Mouse (Mus musculus) hindbrain, embryonic 12.5 days (tissue): ENCODE data around the gene Klhdc2. TPM values are rescaled to one million over a fixed set of nuclear protein-coding genes. Genes with fewer than 3 reads are reported as not detected.

Experiments used
- ATAC-seq: fragments of 200-750 bp; cut with Nextera tagmentation; 2 replicates; pipeline ENCODE4 v1.8.0; 2017; ENCODE audit warnings: moderate TSS enrichment; ENCODE audit not compliant: low FRiP score
- H3K27ac ChIP-seq: fragments of 300-500 bp; sonication (generic); 2 replicates; pipeline ENCODE4 v1.5.1; 2016; ENCODE audit warnings: mild to moderate bottlenecking
- H3K27me3 ChIP-seq: fragments of 300-500 bp; sonication (generic); 2 replicates; pipeline ENCODE4 v1.6.1; 2016; ENCODE audit warnings: mild to moderate bottlenecking
- H3K36me3 ChIP-seq: fragments of 300-500 bp; sonication (generic); 2 replicates; pipeline ENCODE4 v1.6.1; 2016; ENCODE audit warnings: mild to moderate bottlenecking
- H3K4me1 ChIP-seq: fragments of 300-500 bp; sonication (generic); 2 replicates; pipeline ENCODE4 v1.6.1; 2016
- H3K4me2 ChIP-seq: fragments of 300-500 bp; sonication (generic); replicated peaks from 2 replicates; pipeline ENCODE4 v1.6.1; 2016; ENCODE audit warnings: mild to moderate bottlenecking
- H3K4me3 ChIP-seq: fragments of 300-500 bp; sonication (generic); 2 replicates; pipeline ENCODE4 v1.5.1; 2016; ENCODE audit warnings: mild to moderate bottlenecking
- H3K9ac ChIP-seq: fragments of 300-500 bp; sonication (generic); 2 replicates; pipeline ENCODE4 v1.6.1; 2016; ENCODE audit warnings: mild to moderate bottlenecking, moderate library complexity
- H3K9me3 ChIP-seq: fragments of 300-500 bp; sonication (generic); replicated peaks from 2 replicates; pipeline ENCODE4 v1.6.1; 2016; ENCODE audit warnings: mild to moderate bottlenecking
- WGBS: fragments of 180-500 bp; shearing (Covaris S2); methylation state at CpG from one replicate; pipeline ENCODE4 v1.1.7; 2016; 5-methylcytosine and 5-hydroxymethylcytosine counted together
- polyA plus RNA-seq: library from polyadenylated mRNA; unstranded; fragments of >200 nt; fragmentation: Nextera tagmentation; extraction: Ambion mirVana; gene quantifications from 2 replicates; pipeline ENCODE4 v1.2.1, GENCODE M21; 2016

Klhdc2 gene
- 257 and 262 TPM in 2 replicates for polyA plus RNA-seq

DNA sequence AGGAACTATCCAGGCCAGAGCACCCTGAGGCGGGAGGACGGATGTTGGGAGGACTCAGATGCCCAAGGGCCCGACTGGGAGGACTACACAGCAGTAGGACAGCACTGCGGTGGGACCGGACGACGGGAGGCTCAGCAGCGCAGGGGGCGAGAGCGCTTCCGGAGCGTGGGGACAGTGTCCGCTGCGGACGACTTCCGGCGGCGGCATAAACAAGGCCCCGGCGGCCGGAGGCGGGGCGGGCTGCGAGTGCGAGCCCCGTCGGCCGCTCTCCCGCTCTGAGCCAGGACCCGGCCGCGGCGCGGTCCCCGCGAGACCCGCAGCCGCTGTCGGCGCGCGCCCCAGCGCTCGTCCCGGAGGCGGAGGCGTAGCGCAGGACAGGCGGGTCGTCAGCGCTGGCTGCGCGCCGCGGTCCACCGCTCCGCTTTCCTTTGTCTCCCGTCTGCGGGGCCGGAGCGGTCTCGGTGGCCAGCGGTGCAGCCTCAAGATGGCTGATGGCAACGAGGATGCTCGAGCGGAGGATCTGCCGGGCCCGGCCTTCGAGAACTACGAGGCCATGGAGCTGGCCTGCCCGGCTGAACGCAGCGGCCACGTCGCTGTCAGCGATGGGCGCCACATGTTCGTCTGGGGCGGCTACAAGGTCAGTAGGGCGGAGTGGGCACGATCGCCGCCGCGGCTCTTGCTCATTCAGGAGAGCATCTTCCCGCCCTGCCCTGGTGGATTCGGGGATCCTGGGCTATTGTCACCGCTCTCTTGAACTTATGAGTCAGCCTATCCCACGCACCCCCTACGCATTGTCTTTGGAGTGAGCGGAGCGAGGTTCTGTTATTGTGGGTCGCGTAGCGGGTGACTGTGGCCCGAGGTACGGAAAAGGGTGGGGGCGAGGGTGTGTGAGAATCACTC lies at the start of gene Klhdc2:
Gene Klhdc2 (plus strand): TSS at position 171 of the 900 bp plus-strand sequence.
- peak within 1 kb of the TSS; percentile 97 for H3K4me3 ChIP-seq
- ATAC-seq: peak; percentile 96
- no peaks in the 10 kb centered on the region for H3K9me3 ChIP-seq
- peak within 1 kb of the TSS; percentile 99 for H3K9ac ChIP-seq
- H3K4me2 ChIP-seq: peak within 1 kb of the TSS; percentile 75
- peaks cover 22% of the 10 kb centered on the region for H3K4me1 ChIP-seq
- under 1% methylated on average over 96 of the region's 98 CpGs for WGBS
- H3K27me3 ChIP-seq: no peaks in the 10 kb centered on the region
- H3K27ac ChIP-seq: peak within 1 kb of the TSS; percentile 99
- peaks cover 16% of the 10 kb centered on the region for H3K36me3 ChIP-seq

DNA sequence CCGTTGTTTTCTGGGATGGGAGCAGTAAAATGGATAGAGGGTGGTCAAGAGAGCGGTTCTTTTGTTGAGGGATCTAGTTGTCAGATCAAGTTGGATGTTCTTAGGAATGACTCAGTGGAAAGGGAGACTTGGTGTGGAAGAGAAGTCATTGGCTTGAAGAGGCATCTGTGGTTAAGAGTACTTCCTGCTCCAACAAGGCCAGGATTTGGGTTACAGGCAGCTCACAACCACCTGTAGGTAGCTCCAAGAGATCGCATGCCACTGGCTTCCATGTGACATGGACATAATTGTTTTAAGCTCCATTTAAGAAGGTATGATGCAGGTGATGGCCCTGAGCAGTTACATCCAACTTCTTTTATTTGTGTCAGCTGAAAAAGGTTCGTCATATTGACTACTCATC lies 46.7 kb upstream of the Klhdc2 start:
- Histone ChIP-seq H3K4me2 (no peak overlapping the region), H3K36me3 (no peaks in the 10 kb centered on the region), H3K9me3 (no peaks in the 10 kb centered on the region), H3K4me1 (no peaks in the 10 kb centered on the region), H3K27me3 (no peaks in the 10 kb centered on the region), H3K9ac (no peak overlapping the region), H3K27ac (no peak overlapping the region), H3K4me3 (no peak overlapping the region)
- no peak for ATAC-seq
- WGBS: 90% methylated on average over 4 of the region's 4 CpGs

DNA sequence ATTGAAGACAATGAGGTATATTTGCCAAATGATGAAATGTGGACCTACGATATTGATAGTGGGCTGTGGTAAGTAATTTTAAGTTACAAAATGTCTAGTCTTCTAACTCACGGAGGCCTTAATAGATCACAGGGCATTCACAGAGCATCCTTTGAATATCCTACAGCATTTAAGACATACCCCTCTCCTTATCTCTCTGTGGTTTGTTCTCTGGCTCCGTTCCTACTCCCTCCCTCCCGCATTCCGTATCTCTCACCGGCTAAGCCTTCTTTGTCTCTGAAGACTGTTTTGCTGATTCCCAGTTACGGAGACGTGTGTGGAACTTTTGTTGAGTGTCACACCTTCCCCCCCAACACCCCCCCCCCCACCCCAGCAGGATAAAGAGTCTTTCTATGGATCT lies 45.7 kb upstream of the Klhdc2 start:
- H3K9me3 ChIP-seq: no peaks in the 10 kb centered on the region
- no peak for ATAC-seq
- 81% methylated on average over 8 of the region's 8 CpGs for WGBS
- H3K27me3 ChIP-seq: no peaks in the 10 kb centered on the region
- no peak overlapping the region for H3K9ac ChIP-seq
- no peak overlapping the region for H3K4me3 ChIP-seq
- H3K4me1 ChIP-seq: no peaks in the 10 kb centered on the region
- no peaks in the 10 kb centered on the region for H3K36me3 ChIP-seq
- no peak overlapping the region for H3K27ac ChIP-seq
- no peak overlapping the region for H3K4me2 ChIP-seq

DNA sequence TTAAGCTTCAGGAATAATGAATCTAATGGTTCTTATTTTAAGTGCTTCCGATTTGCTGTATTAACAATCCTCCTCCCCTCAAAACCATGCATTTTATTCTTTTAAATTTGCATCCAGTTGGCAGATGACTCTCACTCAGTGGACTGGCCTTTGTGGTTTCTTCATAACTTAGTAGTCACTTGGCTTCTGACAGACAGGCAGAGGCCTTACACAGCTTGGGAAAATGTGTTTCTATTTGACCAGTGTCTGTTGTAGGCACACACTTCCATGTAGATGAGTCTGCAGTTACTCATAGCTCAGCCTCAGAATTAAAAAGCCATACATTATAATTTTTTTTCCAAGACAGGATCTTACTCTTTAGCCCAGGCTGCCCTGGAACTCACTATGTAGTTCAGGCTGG lies 42.7 kb upstream of the Klhdc2 start:
- H3K27me3 ChIP-seq: no peaks in the 10 kb centered on the region
- no peaks in the 10 kb centered on the region for H3K4me1 ChIP-seq
- H3K9me3 ChIP-seq: no peaks in the 10 kb centered on the region
- no peak overlapping the region for H3K4me3 ChIP-seq
- H3K36me3 ChIP-seq: no peaks in the 10 kb centered on the region
- 88% methylated on average over 1 of the region's 1 CpGs for WGBS
- no peak overlapping the region for H3K27ac ChIP-seq
- ATAC-seq: no peak
- no peak overlapping the region for H3K4me2 ChIP-seq
- H3K9ac ChIP-seq: no peak overlapping the region

DNA sequence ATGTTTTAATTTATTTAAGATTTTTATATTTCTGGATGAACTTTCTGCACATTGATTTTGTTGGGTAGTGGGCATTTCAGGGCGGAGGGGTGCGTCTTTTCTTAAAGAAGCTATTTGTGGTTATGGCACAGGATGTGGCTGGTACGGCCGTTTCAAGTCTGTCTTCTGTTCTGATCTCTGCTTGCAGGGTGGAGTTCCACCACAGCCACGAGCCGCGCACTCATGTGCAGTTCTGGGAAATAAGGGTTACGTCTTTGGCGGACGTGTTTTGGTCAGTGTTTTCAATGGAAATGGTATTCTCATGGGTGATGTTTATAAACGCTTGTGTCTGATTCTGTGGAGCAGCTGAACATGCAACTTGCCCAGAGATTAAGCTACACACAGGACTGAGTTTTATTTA lies 38.6 kb upstream of the Klhdc2 start:
- no peaks in the 10 kb centered on the region for H3K27me3 ChIP-seq
- 92% methylated on average over 11 of the region's 11 CpGs for WGBS
- H3K4me2 ChIP-seq: no peak overlapping the region
- H3K9me3 ChIP-seq: no peaks in the 10 kb centered on the region
- H3K36me3 ChIP-seq: no peaks in the 10 kb centered on the region
- H3K4me3 ChIP-seq: no peak overlapping the region
- H3K9ac ChIP-seq: no peak overlapping the region
- ATAC-seq: no peak
- H3K4me1 ChIP-seq: no peaks in the 10 kb centered on the region
- no peak overlapping the region for H3K27ac ChIP-seq

DNA sequence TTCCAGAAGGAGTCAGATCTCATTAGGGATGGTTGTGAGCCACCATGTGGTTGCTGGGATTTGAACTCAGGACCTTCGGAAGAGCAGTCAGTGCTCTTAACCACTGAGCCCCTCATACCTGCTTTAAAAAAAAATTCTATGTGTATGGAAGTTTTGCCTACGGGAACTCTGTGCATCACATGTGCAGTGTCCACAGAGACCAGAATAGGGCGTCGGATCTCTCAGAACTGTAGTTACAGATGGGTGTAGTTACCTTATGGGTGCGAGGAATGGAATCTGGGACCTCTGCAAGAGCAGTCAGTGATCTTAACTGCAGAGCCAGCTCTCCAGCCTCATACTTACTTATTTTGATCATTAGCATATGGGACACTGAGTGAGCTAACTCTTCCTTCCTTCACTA lies 34.2 kb upstream of the Klhdc2 start:
- H3K4me1 ChIP-seq: no peaks in the 10 kb centered on the region
- no peak overlapping the region for H3K9ac ChIP-seq
- no peak overlapping the region for H3K27ac ChIP-seq
- H3K9me3 ChIP-seq: no peaks in the 10 kb centered on the region
- no peak overlapping the region for H3K4me3 ChIP-seq
- no peaks in the 10 kb centered on the region for H3K27me3 ChIP-seq
- H3K4me2 ChIP-seq: no peak overlapping the region
- ATAC-seq: no peak
- no peaks in the 10 kb centered on the region for H3K36me3 ChIP-seq
- WGBS: 93% methylated on average over 5 of the region's 5 CpGs

DNA sequence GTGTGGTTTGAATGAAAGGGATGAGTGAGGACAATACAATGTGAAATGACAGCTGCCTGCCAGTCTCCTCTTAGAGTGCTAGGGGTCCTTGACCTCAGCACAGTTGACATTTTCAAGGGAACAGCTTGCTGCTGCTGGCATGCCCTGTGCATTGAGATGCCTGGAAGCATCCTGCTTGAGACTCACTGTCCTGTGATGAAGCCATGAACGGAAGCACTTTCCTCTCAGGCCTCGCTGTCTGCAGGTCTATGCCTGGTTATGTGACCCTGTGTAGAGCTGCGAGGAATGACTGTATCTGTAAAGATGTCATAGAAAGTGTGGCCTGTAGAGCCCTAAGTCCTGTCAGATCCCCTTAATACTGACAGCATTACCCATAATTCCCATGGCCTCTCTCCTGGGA lies 31.4 kb upstream of the Klhdc2 start:
- no peak overlapping the region for H3K9ac ChIP-seq
- no peaks in the 10 kb centered on the region for H3K4me1 ChIP-seq
- WGBS: 85% methylated on average over 3 of the region's 3 CpGs
- no peaks in the 10 kb centered on the region for H3K9me3 ChIP-seq
- ATAC-seq: no peak
- H3K4me3 ChIP-seq: no peak overlapping the region
- no peak overlapping the region for H3K27ac ChIP-seq
- no peaks in the 10 kb centered on the region for H3K27me3 ChIP-seq
- no peaks in the 10 kb centered on the region for H3K36me3 ChIP-seq
- no peak overlapping the region for H3K4me2 ChIP-seq

DNA sequence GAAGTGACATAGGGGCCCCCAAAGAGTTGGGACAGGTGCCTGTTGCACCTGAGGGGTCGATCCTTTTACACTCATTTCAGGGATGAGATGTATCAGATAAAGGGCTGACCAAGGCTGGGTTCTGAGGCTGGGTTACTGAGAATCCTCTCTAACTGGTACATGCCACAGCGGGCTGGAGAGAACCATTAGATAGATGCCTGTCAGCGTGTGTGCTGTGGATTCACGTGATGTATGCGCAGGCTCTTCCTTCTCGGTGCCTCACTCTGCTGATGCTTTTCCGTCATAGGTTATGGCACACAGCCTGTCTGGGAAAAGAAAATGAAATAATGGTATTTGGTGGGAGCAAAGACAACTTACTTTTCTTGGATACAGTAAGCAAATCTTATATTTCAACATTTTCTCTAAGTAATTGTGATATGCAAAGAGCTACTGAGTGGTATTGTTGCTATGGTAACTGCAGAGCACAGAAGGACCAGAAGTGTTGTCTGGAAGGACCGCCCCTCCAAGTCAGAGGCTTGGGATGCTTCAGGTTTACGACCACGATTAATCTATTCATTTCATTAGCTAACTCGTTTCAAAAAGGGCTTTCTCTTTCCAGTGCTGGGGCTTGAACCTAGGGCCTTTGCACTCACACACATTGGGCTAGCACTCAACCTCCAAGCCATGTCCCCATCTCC lies 28.4 kb upstream of the Klhdc2 start:
- no peak for ATAC-seq
- H3K27me3 ChIP-seq: no peaks in the 10 kb centered on the region
- no peak overlapping the region for H3K4me2 ChIP-seq
- no peaks in the 10 kb centered on the region for H3K9me3 ChIP-seq
- H3K9ac ChIP-seq: no peak overlapping the region
- WGBS: 78% methylated on average over 11 of the region's 11 CpGs
- H3K27ac ChIP-seq: no peak overlapping the region
- H3K4me3 ChIP-seq: no peak overlapping the region
- H3K4me1 ChIP-seq: no peaks in the 10 kb centered on the region
- H3K36me3 ChIP-seq: no peaks in the 10 kb centered on the region

DNA sequence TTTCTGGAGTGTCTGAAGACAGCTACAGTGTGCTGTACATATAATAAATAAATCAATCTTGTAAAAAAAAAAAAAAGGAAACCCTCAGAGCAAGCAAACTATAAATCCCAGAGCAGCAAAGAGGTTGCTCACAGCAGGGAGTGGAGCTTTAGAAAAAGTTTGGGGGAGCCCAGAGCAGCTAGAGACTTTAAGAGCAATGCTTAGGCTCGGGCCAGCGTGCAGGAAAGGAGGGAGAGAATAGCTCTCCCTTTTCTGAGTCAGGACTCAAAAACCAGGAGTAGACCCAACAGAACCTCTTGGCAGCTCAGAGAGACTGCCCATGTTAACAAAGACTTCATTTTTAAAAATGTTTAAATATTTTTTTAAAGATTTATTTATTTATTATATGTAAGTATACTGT lies 27.5 kb upstream of the Klhdc2 start:
- no peak overlapping the region for H3K4me3 ChIP-seq
- no peak overlapping the region for H3K4me2 ChIP-seq
- H3K27ac ChIP-seq: no peak overlapping the region
- no peaks in the 10 kb centered on the region for H3K9me3 ChIP-seq
- 76% methylated on average over 2 of the region's 2 CpGs for WGBS
- no peak for ATAC-seq
- H3K4me1 ChIP-seq: no peaks in the 10 kb centered on the region
- H3K36me3 ChIP-seq: no peaks in the 10 kb centered on the region
- H3K9ac ChIP-seq: no peak overlapping the region
- H3K27me3 ChIP-seq: no peaks in the 10 kb centered on the region

DNA sequence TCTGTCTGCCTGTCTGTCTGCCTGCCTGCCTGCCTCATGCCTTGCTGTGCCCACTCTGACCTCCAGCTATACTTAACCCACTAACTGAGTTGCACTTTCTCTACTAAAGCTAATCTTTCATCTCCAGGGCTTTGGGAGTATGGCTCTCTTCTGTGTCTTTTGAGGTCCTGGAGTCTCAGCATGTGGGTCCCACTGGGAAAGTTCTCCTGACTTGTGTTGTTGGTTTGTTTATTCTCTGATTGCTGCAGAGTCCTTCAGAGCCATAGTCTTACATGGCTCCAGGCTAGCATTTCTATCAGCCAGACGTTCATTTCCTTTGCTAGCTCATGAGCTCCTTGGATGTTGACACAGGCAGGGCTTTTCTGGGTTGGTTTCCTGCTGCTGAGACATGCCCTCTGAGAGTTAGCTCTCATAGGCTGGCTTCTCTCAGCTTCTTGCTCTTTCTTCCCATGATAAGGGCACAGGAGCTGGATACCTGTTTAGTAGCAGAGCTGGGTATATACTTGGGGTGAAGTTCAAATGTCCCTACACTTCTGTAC lies 16.5 kb upstream of the Klhdc2 start:
- Histone ChIP-seq H3K27me3 (no peaks in the 10 kb centered on the region), H3K27ac (no peak overlapping the region), H3K36me3 (no peaks in the 10 kb centered on the region), H3K9me3 (no peaks in the 10 kb centered on the region), H3K9ac (no peak overlapping the region), H3K4me3 (no peak overlapping the region), H3K4me1 (no peaks in the 10 kb centered on the region), H3K4me2 (no peak overlapping the region)
- no peak for ATAC-seq
- 61% methylated on average over 1 of the region's 1 CpGs for WGBS

DNA sequence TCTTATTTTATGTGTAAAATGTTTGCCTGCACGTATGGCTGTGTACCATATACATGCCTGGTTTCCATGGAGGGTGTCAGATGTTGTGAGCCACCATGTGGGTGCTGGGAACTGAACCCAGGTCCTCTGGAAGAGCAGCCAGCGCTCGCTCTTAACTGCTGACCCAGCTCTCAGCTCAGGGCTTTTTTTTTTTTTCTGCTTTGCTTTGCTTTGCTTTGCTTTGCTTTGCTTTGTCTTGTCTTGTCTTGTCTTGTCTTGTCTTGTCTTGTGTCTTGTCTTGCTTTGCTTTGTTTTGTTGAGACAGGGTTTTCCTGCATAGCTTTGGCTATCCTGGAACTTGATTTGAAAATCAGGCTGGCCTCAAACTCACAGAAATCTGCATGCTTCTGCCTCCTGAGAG lies 15.6 kb upstream of the Klhdc2 start:
- WGBS: 92% methylated on average over 3 of the region's 3 CpGs
- no peak for ATAC-seq
- Histone ChIP-seq H3K9ac (no peak overlapping the region), H3K36me3 (no peaks in the 10 kb centered on the region), H3K9me3 (no peaks in the 10 kb centered on the region), H3K4me3 (no peak overlapping the region), H3K4me2 (no peak overlapping the region), H3K27ac (no peak overlapping the region), H3K27me3 (no peaks in the 10 kb centered on the region), H3K4me1 (no peaks in the 10 kb centered on the region)

DNA sequence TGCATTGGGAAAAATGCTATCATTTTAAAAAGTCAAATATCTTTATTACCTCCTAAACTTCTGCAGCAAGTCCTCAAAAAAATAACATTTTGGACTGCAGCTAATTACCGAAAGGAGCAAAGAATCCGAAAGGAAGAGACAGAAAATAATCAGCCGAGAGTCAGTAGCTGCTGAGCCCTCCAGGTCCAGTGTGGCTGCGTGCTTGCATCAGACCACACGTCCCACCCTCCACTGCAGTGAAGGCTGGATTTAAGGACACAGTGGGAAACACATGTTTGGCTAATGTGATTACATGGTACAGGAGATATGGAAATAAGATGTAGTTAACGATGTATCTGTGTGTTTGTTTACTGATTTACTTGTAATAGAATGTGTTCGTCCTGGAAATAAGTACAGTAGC lies 13.3 kb upstream of the Klhdc2 start:
- no peak overlapping the region for H3K4me2 ChIP-seq
- 87% methylated on average over 7 of the region's 7 CpGs for WGBS
- H3K27me3 ChIP-seq: no peaks in the 10 kb centered on the region
- no peaks in the 10 kb centered on the region for H3K9me3 ChIP-seq
- H3K36me3 ChIP-seq: no peaks in the 10 kb centered on the region
- H3K4me3 ChIP-seq: no peak overlapping the region
- H3K27ac ChIP-seq: no peak overlapping the region
- H3K4me1 ChIP-seq: no peaks in the 10 kb centered on the region
- no peak for ATAC-seq
- H3K9ac ChIP-seq: no peak overlapping the region
